Mouse (Mus musculus): ENCODE results near the gene Reln. TPM values are rescaled to one million over a fixed set of nuclear protein-coding genes. Genes with fewer than 3 reads are reported as not detected.

Reln gene
- total RNA-seq, 2 experiments from 2014 or later: 3.0 to 4.2 TPM

GRCm38 (mm10) chr5:21944579-21944978, 399.9 kb downstream of the Reln start:
- intact Hi-C loops (cut with DNase I): no loop called here
- no peak for DNase-seq

GRCm38 (mm10) chr5:21939405-21939804, 405.1 kb downstream of the Reln start:
- intact Hi-C loops (cut with DNase I): no loop called here
- no peak for DNase-seq

GRCm38 (mm10) chr5:21938138-21938537, 406.4 kb downstream of the Reln start:
- intact Hi-C loops (cut with DNase I): no loop called here
- no peak for DNase-seq

DNA sequence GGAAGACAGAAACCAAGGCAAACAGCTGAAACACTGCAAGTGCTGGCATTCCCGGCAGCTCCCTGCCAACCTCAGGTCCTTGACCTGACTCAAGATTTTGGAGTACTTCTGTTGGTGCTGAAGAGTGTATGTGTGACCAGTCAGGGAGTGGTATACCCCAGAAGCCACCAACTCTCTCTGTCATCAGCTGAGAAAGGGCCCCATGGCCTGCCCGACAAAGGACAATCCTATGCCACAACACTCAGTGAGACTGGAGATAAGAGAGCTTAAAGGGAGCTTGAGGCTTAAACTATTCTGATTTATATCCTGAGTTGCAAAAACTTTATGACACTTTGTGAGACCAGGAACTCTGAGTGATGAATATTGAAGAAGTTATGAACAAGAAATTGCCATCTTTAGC, 407.9 kb downstream of the Reln start:
- intact Hi-C loops (cut with DNase I): no loop called here
- DNase-seq: no peak

- intact Hi-C loops (cut with DNase I): no loop called here
- no peak for DNase-seq
Observed at GRCm38 (mm10) chr5:21936096-21936495, 408.4 kb downstream of the Reln start.

GRCm38 (mm10) chr5:21934811-21935396, 409.6 kb downstream of the Reln start:
- intact Hi-C loops (cut with DNase I): no loop called here
- DNase-seq: no peak

- no peak for DNase-seq
- intact Hi-C loops (cut with DNase I): no loop called here
Observed at GRCm38 (mm10) chr5:21934173-21934698, 410.3 kb downstream of the Reln start.

DNA sequence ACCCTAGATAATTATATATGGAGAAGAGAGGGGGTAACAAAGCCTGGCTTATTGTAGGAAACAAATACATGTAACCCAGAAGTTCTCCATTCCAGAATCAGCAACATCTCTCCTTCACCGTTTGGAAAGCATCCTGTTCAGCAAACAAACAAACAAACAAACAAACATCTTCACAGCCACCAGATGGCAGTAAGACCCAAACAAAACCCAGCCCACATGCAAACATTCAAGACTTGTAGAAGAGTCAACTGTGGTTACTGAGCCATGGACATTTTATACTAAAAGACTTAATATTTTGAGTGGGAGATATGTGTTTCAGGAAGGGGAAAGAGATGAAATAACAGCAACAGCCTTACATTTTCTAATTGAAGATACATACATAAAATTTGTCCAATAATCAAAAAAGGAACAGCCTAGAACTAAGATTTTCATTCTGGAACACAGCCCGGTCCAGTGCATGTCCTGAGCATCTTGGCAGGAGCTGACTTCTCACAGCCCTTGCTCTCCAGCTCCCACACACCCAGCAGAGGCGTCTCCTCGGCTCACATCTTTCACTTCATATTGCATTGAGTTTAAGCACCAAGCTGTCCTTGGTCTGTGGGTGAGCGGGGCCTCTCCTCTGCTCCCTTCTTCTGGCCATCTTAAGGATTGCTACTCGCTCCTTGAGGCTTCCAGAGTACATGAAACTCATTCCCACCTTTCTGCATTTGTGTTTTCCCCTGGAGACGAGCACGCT, 411.0 kb downstream of the Reln start:
- no peak for DNase-seq
- intact Hi-C loops (cut with DNase I): loop anchor here (2.0 kb wide), 1 partner anchor 579 kb away; no protein-coding TSS in a partner anchor

DNA sequence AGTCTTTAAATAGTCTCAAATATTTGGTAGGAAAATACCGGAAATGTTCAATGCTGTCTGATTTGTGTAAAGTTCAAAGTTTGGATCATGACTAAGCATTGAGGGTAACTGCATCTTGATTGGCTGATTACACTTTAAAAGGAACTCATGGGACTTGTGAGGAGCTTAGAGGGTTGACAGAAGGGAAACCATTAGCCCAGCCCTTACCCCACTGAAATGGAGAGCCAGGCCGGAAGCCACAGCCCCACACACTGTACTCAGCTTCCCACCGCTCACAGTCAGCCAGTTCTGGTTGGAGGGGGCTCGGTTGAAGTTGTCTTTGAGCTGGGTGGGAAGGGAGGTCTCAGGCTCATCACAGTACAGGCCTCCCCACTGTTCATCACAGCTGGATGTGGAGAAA, 413.4 kb downstream of the Reln start:
- intact Hi-C loops (cut with DNase I): no loop called here
- DNase-seq: no peak

GRCm38 (mm10) chr5:21920310-21920709, 424.2 kb downstream of the Reln start:
- DNase-seq: no peak
- intact Hi-C loops (cut with DNase I): no loop called here

DNA sequence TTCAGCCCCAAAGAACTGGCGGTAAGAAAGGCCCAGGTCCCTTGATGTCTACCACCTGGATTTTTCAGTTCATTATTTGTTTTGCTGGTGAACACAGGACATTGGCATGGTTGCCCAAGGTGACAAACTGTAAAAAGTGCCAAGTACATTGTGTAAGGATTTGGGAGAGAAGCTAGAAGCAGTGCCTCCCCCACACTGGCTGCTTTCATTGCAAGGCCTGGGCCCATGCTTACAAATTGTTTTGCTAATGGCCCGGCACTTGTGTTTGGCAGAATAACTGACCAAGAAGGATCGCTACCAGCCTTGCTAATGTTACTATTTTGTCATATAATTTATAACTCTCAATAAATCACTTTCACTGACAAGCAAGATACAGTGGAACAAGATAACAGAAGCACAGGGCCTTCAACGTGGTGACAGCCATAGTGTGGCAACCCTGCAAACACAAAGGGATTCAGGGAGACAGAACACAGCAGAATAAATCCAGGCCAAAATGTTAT, 425.2 kb downstream of the Reln start:
- intact Hi-C loops (cut with DNase I): no loop called here
- no peak for DNase-seq

DNA sequence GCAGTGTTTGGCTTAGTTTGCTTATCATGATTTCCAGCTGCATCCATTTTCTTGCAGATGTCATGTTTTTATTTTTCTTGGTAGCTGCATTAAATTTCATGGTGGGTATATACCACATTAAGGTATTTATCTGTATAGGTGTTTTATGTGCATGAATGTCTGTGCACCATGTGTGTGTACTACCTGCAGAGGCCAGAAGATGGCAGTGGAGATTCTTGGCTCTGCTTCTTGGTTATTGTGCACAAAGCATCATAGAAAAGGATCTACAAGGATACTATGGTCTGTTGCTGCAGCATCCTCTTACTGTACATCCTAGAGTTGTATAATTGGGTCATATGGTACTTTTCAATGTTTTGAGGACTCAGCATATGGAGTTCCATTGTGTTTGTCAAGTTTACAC, 428.5 kb downstream of the Reln start:
- intact Hi-C loops (cut with DNase I): no loop called here
- DNase-seq: no peak

- DNase-seq: no peak
- intact Hi-C loops (cut with DNase I): no loop called here
Observed at GRCm38 (mm10) chr5:21914776-21915175, 429.7 kb downstream of the Reln start.

GRCm38 (mm10) chr5:21912835-21913530, 431.5 kb downstream of the Reln start:
- DNase-seq: no peak
- intact Hi-C loops (cut with DNase I): no loop called here

DNA sequence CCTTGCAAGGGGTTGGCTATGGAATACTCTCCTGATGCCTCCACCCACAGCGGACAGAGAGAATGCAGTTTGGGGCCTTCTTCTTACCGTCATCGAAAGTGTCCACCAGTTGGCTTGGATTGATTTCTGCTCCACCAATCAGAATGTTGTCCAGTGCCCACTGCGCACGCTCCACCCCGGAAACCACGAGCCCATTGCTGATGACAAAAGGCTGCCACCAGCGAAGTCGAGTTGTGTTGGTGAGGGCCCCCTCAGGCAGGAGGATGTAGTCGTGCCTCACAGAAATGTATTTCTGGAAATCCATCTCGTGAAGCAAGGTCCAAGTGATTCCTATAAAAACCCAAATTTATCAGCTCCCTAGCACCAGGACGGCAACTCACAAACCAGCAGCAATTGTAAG, 433.8 kb downstream of the Reln start:
- DNase-seq: no peak
- intact Hi-C loops (cut with DNase I): no loop called here

DNA sequence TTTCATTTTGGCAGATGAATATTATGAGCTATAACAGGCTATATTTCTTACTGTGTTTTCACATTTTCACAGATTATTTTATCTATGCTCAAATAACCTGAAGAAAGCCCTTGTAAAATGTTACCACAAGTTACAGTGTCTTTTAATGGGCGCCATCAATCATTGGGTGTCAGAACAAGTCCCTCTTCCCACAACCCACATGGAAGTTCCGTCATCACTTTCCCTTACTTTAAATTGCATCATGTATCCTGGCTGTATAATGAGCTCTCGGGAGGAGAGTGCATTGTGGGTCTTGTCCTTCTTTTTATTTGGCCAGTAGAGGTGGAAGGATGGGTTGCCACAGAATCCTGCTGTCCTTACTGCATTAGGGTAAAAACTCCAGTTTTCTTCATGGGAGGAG, 434.8 kb downstream of the Reln start:
- DNase-seq: no peak
- intact Hi-C loops (cut with DNase I): no loop called here

GRCm38 (mm10) chr5:21901411-21901810, 443.1 kb downstream of the Reln start:
- intact Hi-C loops (cut with DNase I): no loop called here
- DNase-seq: no peak

DNA sequence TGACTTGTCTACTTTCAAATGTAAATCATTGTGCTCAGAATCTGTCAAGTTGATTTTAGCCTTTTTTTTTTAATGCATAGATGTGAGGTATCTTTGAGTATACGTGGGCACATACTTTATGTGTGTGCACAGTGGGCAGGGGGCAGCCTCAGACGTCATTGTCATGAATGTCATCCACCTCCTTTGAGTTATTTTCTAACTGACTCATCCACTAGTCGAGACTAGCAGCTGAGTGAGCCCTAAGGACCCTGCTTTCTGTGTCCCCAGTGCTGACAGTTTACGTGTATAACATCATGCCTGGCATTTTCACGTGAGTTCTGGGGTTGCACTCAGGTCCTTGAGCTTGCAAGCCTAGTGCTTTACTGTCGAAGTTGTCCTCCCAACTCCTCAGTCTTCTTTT, 443.6 kb downstream of the Reln start:
- intact Hi-C loops (cut with DNase I): no loop called here
- DNase-seq: no peak

DNA sequence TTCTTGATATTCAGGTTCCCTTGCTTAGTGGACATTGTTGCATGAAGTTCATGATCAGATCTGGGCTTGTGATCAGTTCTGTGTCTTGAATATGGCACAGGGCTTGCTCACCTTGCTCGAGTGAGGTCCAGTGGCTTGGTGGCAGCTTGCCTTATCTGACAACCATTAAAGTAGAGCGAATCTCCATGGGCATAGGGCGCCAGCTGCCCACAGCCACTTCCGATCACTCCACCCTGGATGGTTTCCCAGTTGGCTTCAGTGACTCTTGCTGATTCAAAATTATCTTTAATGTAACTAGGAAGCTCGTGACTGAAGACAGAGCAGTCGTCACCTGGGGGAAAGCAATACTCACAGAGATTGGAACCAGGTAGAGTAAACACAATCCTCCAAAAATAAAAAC, 445.6 kb downstream of the Reln start:
- DNase-seq: no peak
- intact Hi-C loops (cut with DNase I): no loop called here

GRCm38 (mm10) chr5:21896586-21896985, 447.9 kb downstream of the Reln start:
- intact Hi-C loops (cut with DNase I): no loop called here
- no peak for DNase-seq

- no peak for DNase-seq
- intact Hi-C loops (cut with DNase I): no loop called here
Observed at GRCm38 (mm10) chr5:21894168-21894567, 450.3 kb downstream of the Reln start.

- intact Hi-C loops (cut with DNase I): no loop called here
- no peak for DNase-seq
Observed at GRCm38 (mm10) chr5:21866750-21867149, 477.8 kb downstream of the Reln start.

Measured in heart, postnatal 36 days (tissue).